Mouse (Mus musculus) heart, embryonic 15.5 days (tissue): ENCODE measurements around the gene Irf1. TPM values are rescaled to one million over a fixed set of nuclear protein-coding genes. Genes with fewer than 3 reads are reported as not detected.
"Not testable (repeated sequence)": the region's sequence is repeated elsewhere in the genome, so short reads cannot be mapped to it uniquely, and the experiment has no call there.

ENCODE experiments used
- ATAC-seq: fragments of 200-750 bp; cut with Nextera tagmentation; replicated peaks from 2 replicates; pipeline ENCODE4 v1.8.0; 2017; ENCODE audit warnings: low read depth, moderate TSS enrichment; ENCODE audit not compliant: insufficient number of reproducible peaks, insufficient read depth, low FRiP score
- H3K27ac ChIP-seq: fragments of 300-500 bp; sonication (generic); 2 replicates; pipeline ENCODE4 v1.5.1; 2015; ENCODE audit warnings: mild to moderate bottlenecking, inconsistent platforms
- H3K27me3 ChIP-seq: fragments of 300-500 bp; sonication (generic); 2 replicates; pipeline ENCODE4 v1.6.1; 2015; ENCODE audit warnings: inconsistent platforms
- H3K36me3 ChIP-seq: fragments of 300-500 bp; sonication (generic); 2 replicates; pipeline ENCODE4 v1.6.1; 2015; ENCODE audit warnings: mild to moderate bottlenecking, inconsistent platforms
- H3K4me1 ChIP-seq: fragments of 300-500 bp; sonication (generic); replicated peaks from 2 replicates; pipeline ENCODE4 v1.6.1; 2015; ENCODE audit warnings: inconsistent platforms
- H3K4me2 ChIP-seq: fragments of 300-500 bp; sonication (generic); 2 replicates; pipeline ENCODE4 v1.6.1; 2015; ENCODE audit warnings: inconsistent platforms, mild to moderate bottlenecking, moderate library complexity
- H3K4me3 ChIP-seq: fragments of 300-500 bp; sonication (generic); 2 replicates; pipeline ENCODE4 v1.5.1; 2015; ENCODE audit warnings: mild to moderate bottlenecking, inconsistent platforms
- H3K9ac ChIP-seq: fragments of 300-500 bp; sonication (generic); 2 replicates; pipeline ENCODE4 v1.6.1; 2015; ENCODE audit warnings: mild to moderate bottlenecking, inconsistent platforms
- H3K9me3 ChIP-seq: fragments of 300-500 bp; sonication (generic); replicated peaks from 2 replicates; pipeline ENCODE4 v1.6.1; 2016; ENCODE audit warnings: inconsistent platforms
- WGBS: fragments of 180-500 bp; shearing (Covaris S2); methylation state at CpG from one replicate; pipeline ENCODE4 v1.1.7; 2015; ENCODE audit warnings: mixed read lengths; 5-methylcytosine and 5-hydroxymethylcytosine counted together
- polyA plus RNA-seq: library from polyadenylated mRNA; unstranded; fragments of >200 nt; fragmentation: Nextera tagmentation; extraction: Ambion mirVana; gene quantifications from 2 replicates; pipeline ENCODE4 v1.2.1, GENCODE M21; 2015

Gene Irf1
- polyA plus RNA-seq, 1 experiment from 2014 or later = 10.2 TPM

DNA sequence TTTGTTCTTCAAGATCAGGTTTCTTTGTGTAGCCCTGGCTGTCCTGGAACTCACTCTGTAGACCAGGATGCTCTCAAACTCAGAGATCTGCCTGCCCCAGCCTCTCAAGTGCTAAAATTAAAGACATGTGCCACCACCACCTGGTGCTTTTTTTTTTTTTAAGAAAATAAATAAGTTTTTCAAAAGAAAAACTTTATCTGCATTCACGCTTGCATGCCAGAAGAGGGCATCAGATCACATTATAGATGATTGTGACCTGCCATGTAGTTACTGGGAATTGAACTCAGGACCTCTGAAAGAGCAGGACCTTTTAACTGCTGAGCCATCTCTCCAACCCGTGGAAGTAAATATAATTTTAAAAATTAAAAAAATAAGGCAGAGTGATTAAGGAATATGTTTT is 24.6 kb upstream of the Irf1 start:
- no peak overlapping the region for H3K27ac ChIP-seq
- no peak overlapping the region for H3K4me2 ChIP-seq
- no peaks in the 10 kb centered on the region for H3K4me1 ChIP-seq
- no peaks in the 10 kb centered on the region for H3K9me3 ChIP-seq
- no peak for ATAC-seq
- H3K9ac ChIP-seq = no peak overlapping the region
- no peaks in the 10 kb centered on the region for H3K27me3 ChIP-seq
- WGBS = 80% methylated on average over 2 of the region's 2 CpGs
- no peak overlapping the region for H3K4me3 ChIP-seq
- H3K36me3 ChIP-seq = no peaks in the 10 kb centered on the region

DNA sequence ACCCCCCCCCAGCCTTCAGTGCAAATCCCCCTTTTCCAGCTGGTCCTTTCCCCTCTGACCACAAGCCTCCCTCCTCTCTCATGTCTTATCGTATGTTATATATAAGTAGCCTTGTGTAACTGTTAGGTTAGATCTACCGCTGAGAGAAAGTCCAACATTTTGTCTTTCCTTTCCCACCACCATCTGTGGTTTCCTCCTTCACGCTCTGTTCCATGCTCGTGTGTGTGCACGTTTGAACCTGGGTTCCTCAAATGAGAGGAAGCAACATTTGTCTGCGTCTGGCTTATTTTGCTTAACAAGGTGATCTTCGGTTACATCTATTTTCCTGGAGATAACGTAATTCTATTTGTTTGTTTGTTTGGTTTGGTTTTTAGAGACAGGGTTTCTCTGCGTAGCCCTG is 21.8 kb upstream of the Irf1 start:
- 80% methylated on average over 9 of the region's 9 CpGs for whole genome bisulfite sequencing
- no peaks in the 10 kb centered on the region for H3K4me1 ChIP-seq
- no peak for ATAC-seq
- H3K9ac ChIP-seq = no peak overlapping the region
- no peak overlapping the region for H3K4me3 ChIP-seq
- no peaks in the 10 kb centered on the region for H3K36me3 ChIP-seq
- no peaks in the 10 kb centered on the region for H3K9me3 ChIP-seq
- no peak overlapping the region for H3K4me2 ChIP-seq
- H3K27me3 ChIP-seq = no peaks in the 10 kb centered on the region
- no peak overlapping the region for H3K27ac ChIP-seq

DNA sequence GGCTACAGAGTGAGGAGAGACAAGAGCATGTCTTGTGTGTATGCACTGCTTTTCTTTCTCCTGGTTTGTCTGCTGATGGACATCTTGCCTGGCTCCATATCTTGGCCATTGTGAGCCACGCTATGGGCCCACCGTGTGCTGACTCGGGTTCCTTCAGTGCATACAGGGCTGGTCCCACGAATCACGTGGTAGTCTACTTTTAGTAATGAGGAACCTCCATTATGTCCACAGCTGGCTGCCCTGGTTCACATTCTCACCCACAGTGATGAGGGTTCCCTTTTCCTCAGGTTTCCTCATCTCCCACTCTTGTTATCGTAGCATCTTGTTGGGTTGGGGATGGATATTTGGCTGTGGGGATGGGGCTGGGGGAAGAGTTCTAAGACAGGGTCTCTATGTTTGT is 21.2 kb upstream of the Irf1 start:
- WGBS = 84% methylated on average over 6 of the region's 6 CpGs
- no peaks in the 10 kb centered on the region for H3K36me3 ChIP-seq
- no peak overlapping the region for H3K4me3 ChIP-seq
- H3K9ac ChIP-seq = no peak overlapping the region
- H3K4me1 ChIP-seq = no peaks in the 10 kb centered on the region
- H3K27me3 ChIP-seq = no peaks in the 10 kb centered on the region
- H3K9me3 ChIP-seq = no peaks in the 10 kb centered on the region
- H3K4me2 ChIP-seq = no peak overlapping the region
- no peak for ATAC-seq
- H3K27ac ChIP-seq = no peak overlapping the region

DNA sequence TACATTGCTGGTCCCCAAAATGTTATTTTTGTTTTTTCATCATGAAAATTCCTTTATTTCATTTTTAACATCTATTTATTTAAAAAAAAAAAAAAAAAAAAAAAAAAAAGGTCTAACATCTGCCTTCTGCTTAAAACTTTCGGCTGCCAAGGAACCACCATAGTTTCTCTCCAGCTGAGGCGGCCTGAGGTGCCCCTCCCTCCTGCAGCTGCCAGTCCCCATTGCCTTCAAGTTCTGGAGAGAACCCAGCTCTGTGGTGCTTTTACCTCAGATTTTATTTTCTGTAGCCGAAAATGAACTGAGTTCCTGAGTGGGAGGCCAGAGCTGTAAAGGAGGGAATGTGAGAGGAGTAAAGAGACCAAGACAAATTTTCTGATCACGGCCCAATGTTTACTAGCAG is 20.5 kb upstream of the Irf1 start:
- Histone ChIP-seq H3K27ac (no peak overlapping the region), H3K4me1 (no peaks in the 10 kb centered on the region), H3K27me3 (no peaks in the 10 kb centered on the region), H3K4me2 (no peak overlapping the region), H3K9ac (no peak overlapping the region), H3K4me3 (no peak overlapping the region), H3K36me3 (no peaks in the 10 kb centered on the region), H3K9me3 (no peaks in the 10 kb centered on the region)
- WGBS = 76% methylated on average over 4 of the region's 4 CpGs
- ATAC-seq = no peak

DNA sequence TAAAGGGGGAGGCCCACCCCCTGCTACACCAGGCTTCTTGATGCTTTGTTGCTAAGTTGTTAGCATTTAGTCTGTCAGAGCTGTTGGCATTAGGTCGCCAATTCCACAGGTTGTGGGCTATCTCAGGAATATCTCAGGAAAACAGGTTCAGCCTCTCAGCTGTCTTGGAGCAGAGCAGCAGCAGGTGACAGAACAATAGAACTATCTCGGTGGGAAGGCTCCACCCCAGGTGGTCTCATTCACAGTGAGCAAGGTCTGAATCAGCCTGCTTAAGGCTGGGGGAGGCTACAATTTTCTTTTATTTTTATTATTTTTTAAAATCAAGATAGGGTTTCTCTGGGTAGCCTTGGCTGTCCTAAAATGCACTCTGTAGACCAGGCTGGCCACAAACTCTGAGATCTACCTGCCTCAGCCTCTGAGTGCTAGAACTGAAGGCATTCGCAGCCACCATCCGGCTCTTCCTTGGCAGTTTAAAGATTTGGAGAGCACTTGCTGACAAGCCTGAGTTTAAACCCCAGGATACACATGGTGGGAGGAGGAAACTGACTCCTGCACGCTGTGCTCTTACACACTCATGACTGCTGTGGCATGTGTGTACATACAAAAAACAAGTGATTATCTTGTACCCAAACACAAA is 20.0 kb upstream of the Irf1 start:
- Histone ChIP-seq H3K9me3 (no peaks in the 10 kb centered on the region), H3K4me2 (no peak overlapping the region), H3K27ac (no peak overlapping the region), H3K27me3 (no peaks in the 10 kb centered on the region), H3K9ac (no peak overlapping the region), H3K36me3 (no peaks in the 10 kb centered on the region), H3K4me1 (no peaks in the 10 kb centered on the region), H3K4me3 (no peak overlapping the region)
- 54% methylated on average over 5 of the region's 5 CpGs for WGBS
- no peak for ATAC-seq

DNA sequence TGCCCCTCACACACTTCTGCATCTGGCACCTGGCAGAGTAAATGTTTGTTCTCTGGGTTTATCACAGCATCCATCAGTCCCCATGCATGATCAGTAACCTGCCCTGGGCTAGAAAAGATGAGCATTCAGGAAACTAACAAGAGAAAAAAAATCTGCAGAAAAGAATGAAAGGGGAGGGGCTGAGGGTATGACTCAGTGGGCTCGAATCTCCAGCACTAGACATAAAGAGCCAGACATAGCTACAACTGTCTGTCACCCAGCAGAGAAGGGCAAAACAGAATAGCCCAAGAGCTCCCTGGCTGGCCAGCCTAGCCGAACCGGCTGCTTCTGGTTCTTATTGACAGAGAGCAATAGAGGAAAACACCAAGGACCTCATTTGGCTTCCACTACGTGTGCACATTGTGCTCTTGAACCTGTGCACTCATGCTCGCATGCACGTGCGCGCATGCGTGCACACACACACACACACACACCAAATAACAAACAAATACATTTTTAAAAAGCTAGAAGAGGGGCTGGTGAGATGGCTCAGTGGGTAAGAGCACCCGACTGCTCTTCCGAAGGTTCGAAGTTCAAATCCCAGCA is 14.7 kb upstream of the Irf1 start:
- 79% methylated on average over 12 of the region's 12 CpGs for WGBS
- H3K27me3 ChIP-seq = no peaks in the 10 kb centered on the region
- no peak overlapping the region for H3K4me2 ChIP-seq
- H3K9me3 ChIP-seq = no peaks in the 10 kb centered on the region
- no peak overlapping the region for H3K9ac ChIP-seq
- H3K4me1 ChIP-seq = peaks cover 19% of the 10 kb centered on the region
- ATAC-seq = no peak
- no peak overlapping the region for H3K4me3 ChIP-seq
- no peaks in the 10 kb centered on the region for H3K36me3 ChIP-seq
- no peak overlapping the region for H3K27ac ChIP-seq

DNA sequence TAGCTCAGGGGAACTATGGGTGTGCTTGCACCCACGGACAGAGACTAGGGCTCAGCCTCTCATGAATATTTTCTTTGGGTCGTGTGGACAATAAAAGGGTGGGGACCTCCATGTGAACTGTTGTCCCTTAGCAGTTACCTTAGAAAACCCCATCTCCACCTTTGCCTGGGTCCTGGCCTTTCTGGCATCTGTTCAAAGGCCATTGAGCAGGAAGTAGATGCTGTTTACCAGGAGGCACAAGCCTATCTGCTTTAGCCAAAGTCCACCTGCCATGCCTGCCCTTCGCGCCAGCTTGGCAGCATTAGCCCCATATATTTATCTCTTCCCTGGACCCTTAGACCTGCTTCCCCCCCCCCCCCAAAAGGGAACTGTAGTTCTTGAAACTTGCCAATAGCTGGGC is 12.2 kb upstream of the Irf1 start:
- Histone ChIP-seq H3K36me3 (no peaks in the 10 kb centered on the region), H3K9me3 (no peaks in the 10 kb centered on the region), H3K27ac (no peak overlapping the region), H3K27me3 (no peaks in the 10 kb centered on the region), H3K4me2 (no peak overlapping the region), H3K4me1 (peaks cover 36% of the 10 kb centered on the region), H3K9ac (no peak overlapping the region), H3K4me3 (no peak overlapping the region)
- ATAC-seq = no peak
- WGBS = 82% methylated on average over 4 of the region's 4 CpGs

DNA sequence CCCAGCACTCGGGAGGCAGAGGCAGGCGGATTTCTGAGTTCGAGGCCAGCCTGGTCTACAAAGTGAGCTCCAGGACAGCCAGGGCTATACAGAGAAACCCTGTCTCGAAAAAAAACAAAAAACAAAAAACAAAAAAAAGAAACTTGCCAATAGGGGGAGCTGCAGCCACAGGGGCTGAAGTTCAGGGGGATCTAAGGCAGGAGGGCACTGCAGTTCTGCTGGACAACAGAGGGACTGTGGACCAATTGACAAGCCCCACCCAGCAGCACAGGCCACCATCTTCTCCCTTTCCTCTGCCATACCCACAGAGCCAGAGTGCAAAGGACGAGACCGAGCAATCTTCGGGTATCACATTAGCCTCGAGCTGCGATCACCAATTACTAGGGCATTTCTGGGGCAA is 11.8 kb upstream of the Irf1 start:
- not testable (repeated sequence) for H3K4me2 ChIP-seq, H3K9me3 ChIP-seq, H3K27ac ChIP-seq, H3K27me3 ChIP-seq, H3K36me3 ChIP-seq, H3K9ac ChIP-seq, H3K4me3 ChIP-seq, ATAC-seq
- WGBS = 80% methylated on average over 9 of the region's 9 CpGs
- peaks cover 40% of the 10 kb centered on the region for H3K4me1 ChIP-seq

DNA sequence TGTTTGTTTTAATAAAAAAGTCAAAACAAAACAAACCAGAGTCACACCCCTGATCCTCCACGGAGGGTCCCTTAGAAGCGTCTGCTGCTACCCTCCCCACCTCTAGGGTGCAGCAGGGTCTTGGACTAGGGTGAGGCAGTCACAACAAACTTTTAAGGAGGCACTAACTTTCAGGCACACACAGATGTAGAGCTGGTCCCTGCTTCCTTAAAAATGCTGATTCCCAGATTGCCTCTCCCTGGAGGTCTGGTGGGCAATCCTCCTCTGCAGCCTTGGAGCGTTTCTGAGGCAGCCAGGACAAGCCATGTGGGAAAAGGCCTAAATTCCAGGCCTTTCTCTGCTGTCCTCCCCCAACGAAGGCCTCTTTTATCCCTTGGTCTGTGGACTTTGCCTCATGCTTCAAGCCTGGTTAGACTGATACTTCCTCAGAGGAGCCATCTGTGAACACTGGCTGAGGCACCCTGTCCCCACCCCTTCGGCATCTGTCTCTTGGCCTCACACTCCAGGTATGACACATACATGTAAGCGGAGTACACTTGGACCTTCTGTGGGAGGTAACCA is 10.9 kb upstream of the Irf1 start:
- 36% methylated on average over 6 of the region's 6 CpGs for WGBS
- Histone ChIP-seq H3K9ac (no peak overlapping the region), H3K36me3 (no peaks in the 10 kb centered on the region), H3K9me3 (no peaks in the 10 kb centered on the region), H3K27ac (peak overlapping the region; percentile 32; the same call in 1 of the 2 replicates), H3K4me1 (peaks cover 49% of the 10 kb centered on the region), H3K4me3 (no peak overlapping the region), H3K27me3 (no peaks in the 10 kb centered on the region), H3K4me2 (no peak overlapping the region)
- no peak for ATAC-seq

DNA sequence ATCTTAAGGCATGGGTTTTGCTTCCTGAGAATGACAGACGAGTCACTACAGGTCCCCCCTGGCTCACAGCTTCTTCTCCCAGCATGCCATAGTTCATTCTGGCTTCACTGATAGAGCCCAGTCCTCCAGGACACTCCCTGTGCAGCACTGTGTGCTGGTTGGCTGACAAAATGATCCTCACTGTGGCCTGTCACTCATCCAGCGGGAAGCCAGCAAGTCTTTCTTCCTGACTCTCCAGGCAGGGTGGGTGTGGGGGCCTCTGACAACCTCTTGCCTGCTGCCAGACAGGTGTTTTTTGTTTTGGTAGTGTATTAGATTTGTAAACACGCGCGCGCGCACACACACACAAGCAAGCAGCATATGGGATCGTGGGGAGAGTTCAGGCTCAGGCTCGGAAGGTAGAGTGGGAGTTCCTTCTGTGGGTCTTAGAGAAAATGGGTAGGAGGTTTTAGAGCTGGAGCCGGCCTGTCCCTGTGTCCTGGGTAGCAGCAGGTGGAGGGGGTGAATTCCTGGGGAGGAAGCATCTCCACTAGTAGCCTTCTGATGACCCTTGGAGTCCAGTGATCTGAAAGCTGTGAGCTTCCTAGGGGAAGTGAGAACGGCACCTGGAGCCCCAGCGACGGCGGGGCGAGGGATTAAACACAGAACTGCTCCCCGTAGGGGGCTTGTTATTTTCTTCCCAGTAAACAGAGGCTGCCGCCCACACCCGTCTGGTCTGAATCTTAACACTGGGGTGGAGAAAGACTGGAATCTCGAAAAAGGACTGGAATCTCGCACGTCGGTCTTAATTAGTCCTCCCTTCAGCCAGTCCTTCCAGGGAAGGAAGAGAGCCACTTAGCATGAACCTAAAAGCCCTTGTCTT is 10.0 kb upstream of the Irf1 start:
- Histone ChIP-seq H3K27ac (peak overlapping the region; percentile 32), H3K36me3 (no peaks in the 10 kb centered on the region), H3K4me3 (peak overlapping the region; percentile 9; the same call in 1 of the 2 replicates), H3K4me2 (peak overlapping the region; percentile 32), H3K9ac (no peak overlapping the region), H3K27me3 (no peaks in the 10 kb centered on the region), H3K4me1 (peaks cover 58% of the 10 kb centered on the region), H3K9me3 (no peaks in the 10 kb centered on the region)
- WGBS = 20% methylated on average over 22 of the region's 22 CpGs
- no peak for ATAC-seq

DNA sequence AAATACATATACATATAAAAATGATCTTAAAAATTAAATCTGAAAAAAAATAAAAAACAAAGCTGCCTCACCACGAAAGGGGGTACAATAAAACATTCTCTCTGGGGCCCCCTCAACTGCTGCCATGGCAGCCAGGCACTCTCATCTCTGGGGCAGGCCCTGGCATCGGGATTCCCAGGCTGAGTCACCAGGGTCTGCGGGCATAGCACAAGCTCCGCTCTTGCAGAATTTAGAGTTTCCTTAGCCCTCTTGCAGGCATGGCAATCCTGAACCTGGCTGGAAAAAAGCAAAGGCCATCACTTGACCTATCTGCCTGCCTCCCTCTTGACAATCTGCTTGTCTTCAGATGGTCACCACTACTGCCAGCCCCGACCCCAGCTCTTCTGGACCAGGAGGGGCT is 8.5 kb upstream of the Irf1 start:
- Histone ChIP-seq H3K27me3 (no peaks in the 10 kb centered on the region), H3K4me1 (peaks cover 59% of the 10 kb centered on the region), H3K36me3 (no peaks in the 10 kb centered on the region), H3K27ac (peak overlapping the region; percentile 93), H3K4me2 (no peak overlapping the region), H3K9ac (no peak overlapping the region), H3K9me3 (no peaks in the 10 kb centered on the region), H3K4me3 (no peak overlapping the region)
- 70% methylated on average over 5 of the region's 5 CpGs for WGBS
- ATAC-seq = no peak
